Comparison of ENCODE assay signal across 8 mouse cellular contexts in the genomic region with DNA sequence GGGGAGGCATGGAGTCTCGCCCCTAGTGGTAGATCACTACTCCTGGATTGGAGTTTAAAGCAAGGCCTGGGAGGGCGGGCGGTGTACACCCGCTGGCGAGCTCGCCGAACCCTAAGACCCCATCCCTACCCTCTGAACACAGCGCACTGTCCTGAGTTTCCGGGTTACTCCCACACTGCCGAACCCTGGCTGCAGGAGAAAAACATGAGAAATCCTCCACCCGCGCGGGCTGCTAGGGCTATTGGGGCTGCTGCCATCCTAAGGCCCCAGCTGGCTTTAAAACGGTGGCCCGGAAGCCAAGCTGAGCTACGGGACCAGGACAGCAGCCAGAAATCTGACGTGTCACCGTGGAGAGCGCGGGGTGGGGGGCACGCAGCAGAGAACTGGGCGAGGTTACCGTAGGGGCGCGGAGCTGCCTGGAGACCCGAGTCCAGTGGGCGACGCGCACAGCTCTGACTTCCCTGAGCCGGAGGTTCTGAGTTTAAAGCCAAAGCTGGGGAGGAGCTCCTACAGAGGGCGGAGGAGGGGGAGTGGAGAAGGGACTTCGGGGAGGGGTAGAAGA. TPM values are rescaled to one million over a fixed set of nuclear protein-coding genes. Genes with fewer than 3 reads are reported as not detected.
DNase-seq lines count a peak whose midpoint lies in the region; ATAC-seq and TF ChIP-seq lines count a peak whose summit lies in the region.

Gene Thnsl2 (minus strand): TSS at position 546 of the 562 bp plus-strand sequence.

- H3K79me2 ChIP-seq in liver, adult 2 months (ENCODE audit: control insufficient read depth, insufficient read depth, low read length): no peaks in the 10 kb centered on the region

- H3K4me1 ChIP-seq in forebrain, embryonic 12.5 days: no peaks in the 10 kb centered on the region
- peaks cover 4 to 6% of the 10 kb centered on the region in 2 experiments; a peak in 3 of 4 replicates for H3K4me1 ChIP-seq in heart, embryonic 14.5 days (ENCODE audit: control insufficient read depth in 2 of 2, insufficient read depth in 2 of 2, low read length in 2 of 2)
- H3K4me1 ChIP-seq in kidney, postnatal 0 days (replicated peaks; ENCODE audit: insufficient read depth, low read length): no peaks in the 10 kb centered on the region
- peaks cover 18% of the 10 kb centered on the region for H3K4me1 ChIP-seq in liver, adult 2 months (ENCODE audit: control insufficient read depth, insufficient read depth, low read length)
- peaks cover 4% of the 10 kb centered on the region; the same call in 1 of the 2 replicates for H3K4me1 ChIP-seq in midbrain, postnatal 0 days (ENCODE audit: insufficient read depth, low read length)
- no peaks in the 10 kb centered on the region for H3K4me1 ChIP-seq in stomach, embryonic 15.5 days

- peak; percentile 58 for TF ChIP-seq CTCF in kidney, postnatal 0 days (IDR thresholded peaks at IDR 0.05; ENCODE audit: low read depth)
- peak; percentile 59 for TF ChIP-seq CTCF in liver, adult 2 months (IDR thresholded peaks at IDR 0.05; ENCODE audit: low read depth, low read length)
- peak; percentile 67 for TF ChIP-seq CTCF in midbrain, postnatal 0 days (IDR thresholded peaks at IDR 0.05)

- H3K4me2 ChIP-seq in forebrain, embryonic 12.5 days: peak within 1 kb of the TSS; percentile 84
- peak within 1 kb of the TSS; percentile 92 for H3K4me2 ChIP-seq in heart, embryonic 14.5 days (ENCODE audit: low read length)
- H3K4me2 ChIP-seq in kidney, postnatal 0 days (ENCODE audit: low read length): peak within 1 kb of the TSS; percentile 83
- peak within 1 kb of the TSS; percentile 86 for H3K4me2 ChIP-seq in midbrain, postnatal 0 days (ENCODE audit: low read depth, low read length, poor library complexity, severe bottlenecking)
- peak within 1 kb of the TSS; percentile 89 for H3K4me2 ChIP-seq in stomach, embryonic 15.5 days

- no peaks in the 10 kb centered on the region for H3K9me3 ChIP-seq in forebrain, embryonic 12.5 days
- H3K9me3 ChIP-seq in heart, embryonic 14.5 days (ENCODE audit: control insufficient read depth, low read length): no peaks in the 10 kb centered on the region
- H3K9me3 ChIP-seq in kidney, postnatal 0 days (replicated peaks; ENCODE audit: low read length): 0 out of 2 replicates have a peak, but pooled peaks cover 3% of the 10 kb centered on the region
- H3K9me3 ChIP-seq in midbrain, postnatal 0 days (ENCODE audit: low read length): no peaks in the 10 kb centered on the region
- no peaks in the 10 kb centered on the region for H3K9me3 ChIP-seq in stomach, embryonic 15.5 days

- H3K27ac ChIP-seq in forebrain, embryonic 12.5 days: peak within 1 kb of the TSS; percentile 59
- H3K27ac ChIP-seq in heart, embryonic 14.5 days (replicated peaks in 1 of 2; ENCODE audit: control insufficient read depth in 1 of 2, insufficient read depth in 1 of 2, low read depth in 2 of 2, low read length in 2 of 2): peak within 1 kb of the TSS in 1 of 2 experiments; percentile 68; a peak in 2 of 4 replicates
- peak within 1 kb of the TSS; percentile 93 for H3K27ac ChIP-seq in kidney, postnatal 0 days
- H3K27ac ChIP-seq in liver, adult 2 months (replicated peaks; ENCODE audit: insufficient read depth, low read depth, low read length): peak within 1 kb of the TSS; percentile 90
- H3K27ac ChIP-seq in midbrain, postnatal 0 days (ENCODE audit: low read depth, low read length): peak within 1 kb of the TSS; percentile 69
- peak within 1 kb of the TSS; percentile 60 for H3K27ac ChIP-seq in stomach, embryonic 15.5 days

- no peaks in the 10 kb centered on the region for H3K36me3 ChIP-seq in forebrain, embryonic 12.5 days (replicated peaks)
- H3K36me3 ChIP-seq in heart, embryonic 14.5 days (ENCODE audit: control insufficient read depth, insufficient read depth, low read length): no peaks in the 10 kb centered on the region
- H3K36me3 ChIP-seq in kidney, postnatal 0 days (ENCODE audit: insufficient read depth, low read length): no peaks in the 10 kb centered on the region
- H3K36me3 ChIP-seq in liver, adult 2 months (ENCODE audit: control insufficient read depth, insufficient read depth, low read length): peaks cover 2% of the 10 kb centered on the region; the same call in 1 of the 2 replicates
- no peaks in the 10 kb centered on the region for H3K36me3 ChIP-seq in midbrain, postnatal 0 days (ENCODE audit: insufficient read depth, low read length)
- no peaks in the 10 kb centered on the region for H3K36me3 ChIP-seq in stomach, embryonic 15.5 days

- ATAC-seq in forebrain, embryonic 12.5 days (ENCODE audit: low FRiP score): peak; percentile 90
- peak; percentile 71 for ATAC-seq in heart, embryonic 14.5 days (ENCODE audit: insufficient number of reproducible peaks, insufficient read depth, low FRiP score, low read depth)
- peak; percentile 80 for ATAC-seq in kidney, postnatal 0 days (replicated peaks; ENCODE audit: low FRiP score, low read depth)
- peak; percentile 92 for ATAC-seq in midbrain, postnatal 0 days (ENCODE audit: low FRiP score)
- ATAC-seq in stomach, embryonic 15.5 days (ENCODE audit: insufficient read depth, low FRiP score, low read depth): peak; percentile 83

- peak; percentile 73 for DNase-seq in CD4-positive, CD25-positive, alpha-beta regulatory T cell, adult 2 months (ENCODE audit: low read depth, low spot score)
- DNase-seq in brain, embryonic 18.5 days (ENCODE audit: low read depth, low spot score): peak; percentile 42
- peak; percentile 90 for DNase-seq in kidney, postnatal 0 days (ENCODE audit: low spot score)
- DNase-seq in liver, adult 2 months (ENCODE audit: extremely low read depth, low read depth, low spot score): peak; percentile 59
- peak; percentile 77 for DNase-seq in midbrain, postnatal 0 days (ENCODE audit: low spot score)

- TF ChIP-seq POLR2A in liver, adult 2 months (IDR thresholded peaks at IDR 0.05; ENCODE audit: extremely low read depth, insufficient read depth, low read length): peak; percentile 72

- peak within 1 kb of the TSS; percentile 58 for H3K4me3 ChIP-seq in forebrain, embryonic 12.5 days (replicated peaks)
- H3K4me3 ChIP-seq in heart, embryonic 14.5 days (ENCODE audit: control insufficient read depth in 1 of 2, insufficient read depth in 1 of 2, low read depth in 1 of 2, low read length in 2 of 2): peak within 1 kb of the TSS; percentile 64 to 69
- H3K4me3 ChIP-seq in kidney, postnatal 0 days (replicated peaks; ENCODE audit: low read depth, low read length): peak within 1 kb of the TSS; percentile 54
- H3K4me3 ChIP-seq in liver, adult 2 months (ENCODE audit: insufficient read depth, low read depth, low read length): peak within 1 kb of the TSS; percentile 87
- H3K4me3 ChIP-seq in midbrain, postnatal 0 days (ENCODE audit: low read depth, low read length): peak within 1 kb of the TSS; percentile 57
- peak within 1 kb of the TSS; percentile 53 for H3K4me3 ChIP-seq in stomach, embryonic 15.5 days (replicated peaks)

- H3K27me3 ChIP-seq in forebrain, embryonic 12.5 days: peaks cover 4% of the 10 kb centered on the region
- no peaks in the 10 kb centered on the region for H3K27me3 ChIP-seq in heart, embryonic 14.5 days (ENCODE audit: control insufficient read depth, insufficient read depth, low read length)
- H3K27me3 ChIP-seq in kidney, postnatal 0 days (ENCODE audit: insufficient read depth, low read length): no peaks in the 10 kb centered on the region
- no peaks in the 10 kb centered on the region for H3K27me3 ChIP-seq in liver, adult 2 months (ENCODE audit: control insufficient read depth, insufficient read depth, low read length)
- H3K27me3 ChIP-seq in midbrain, postnatal 0 days (ENCODE audit: insufficient read depth, low read length): no peaks in the 10 kb centered on the region
- no peaks in the 10 kb centered on the region for H3K27me3 ChIP-seq in stomach, embryonic 15.5 days (replicated peaks)

- H3K9ac ChIP-seq in forebrain, embryonic 12.5 days: peak within 1 kb of the TSS; percentile 72
- H3K9ac ChIP-seq in heart, embryonic 14.5 days (ENCODE audit: low read length): peak within 1 kb of the TSS; percentile 83
- peak within 1 kb of the TSS; percentile 84 for H3K9ac ChIP-seq in kidney, postnatal 0 days (ENCODE audit: low read depth, low read length)
- H3K9ac ChIP-seq in liver, adult 2 months (ENCODE audit: low read depth, low read length): peak within 1 kb of the TSS; percentile 86
- peak within 1 kb of the TSS; percentile 77 for H3K9ac ChIP-seq in midbrain, postnatal 0 days (replicated peaks; ENCODE audit: low read length, poor library complexity, severe bottlenecking)
- H3K9ac ChIP-seq in stomach, embryonic 15.5 days: peak within 1 kb of the TSS; percentile 33; the same call in 1 of the 2 replicates

- under 1% methylated on average over 32 of the region's 32 CpGs for WGBS in forebrain, embryonic 12.5 days
- 2% methylated on average over 32 of the region's 32 CpGs for WGBS in heart, embryonic 14.5 days
- 2% methylated on average over 32 of the region's 32 CpGs for WGBS in kidney, postnatal 0 days
- WGBS in liver, adult 2 months: 1% methylated on average over 32 of the region's 32 CpGs
- WGBS in midbrain, postnatal 0 days: under 1% methylated on average over 32 of the region's 32 CpGs
- under 1% methylated on average over 32 of the region's 32 CpGs for WGBS in stomach, embryonic 15.5 days

RNA-seq across cellular contexts. Expression of gene Thnsl2, which starts in this region (rescaled TPM):
- polyA plus RNA-seq in forebrain, embryonic 12.5 days (2016; fragmentation: Nextera tagmentation; extraction: Ambion mirVana): 3.3 and 3.4 TPM in 2 replicates
- 5.1 and 6.0 TPM in 2 replicates for polyA plus RNA-seq in heart, embryonic 14.5 days (2014; fragmentation: Nextera tagmentation; extraction: Ambion mirVana)
- 99.3 and 110 TPM in 2 replicates for polyA plus RNA-seq in kidney, postnatal 0 days (2015; fragmentation: Nextera tagmentation; extraction: Ambion mirVana)
- 54.5 and 69.7 TPM in 2 replicates for total RNA-seq in liver, adult 2 months (2014; rRNA removed)
- 50.1 and 57.4 TPM in 2 replicates for polyA plus RNA-seq in liver, adult 2 months (2012; rRNA removed)
- 3.7 and 7.3 TPM in 2 replicates for total RNA-seq in midbrain, postnatal 0 days (2014; rRNA removed)
- 4.9 and 5.4 TPM in 2 replicates for polyA plus RNA-seq in midbrain, postnatal 0 days (2015; fragmentation: Nextera tagmentation; extraction: Ambion mirVana)
- 12.6 and 14.9 TPM in 2 replicates for polyA plus RNA-seq in stomach, embryonic 15.5 days (2015; fragmentation: Nextera tagmentation; extraction: Ambion mirVana)

Comparison
In these comparisons a context has a peak if more than half of its experiments do, and no peak if none do; other contexts are left out.
1. H3K9ac ChIP-seq: peak in every context shown above with its lines; median percentile 86 in liver, adult 2 months; 84 in kidney, postnatal 0 days; 83 in heart, embryonic 14.5 days; 77 in midbrain, postnatal 0 days; 72 in forebrain, embryonic 12.5 days; 33 in stomach, embryonic 15.5 days.